Mouse (Mus musculus): Measurements from ENCODE around the gene Fah. TPM values are rescaled to one million over a fixed set of nuclear protein-coding genes. Genes with fewer than 3 reads are reported as not detected.

The Fah gene
- total and polyA plus RNA-seq, 2 experiments from 2014 or later: 13.5 to 18.0 TPM

DNA sequence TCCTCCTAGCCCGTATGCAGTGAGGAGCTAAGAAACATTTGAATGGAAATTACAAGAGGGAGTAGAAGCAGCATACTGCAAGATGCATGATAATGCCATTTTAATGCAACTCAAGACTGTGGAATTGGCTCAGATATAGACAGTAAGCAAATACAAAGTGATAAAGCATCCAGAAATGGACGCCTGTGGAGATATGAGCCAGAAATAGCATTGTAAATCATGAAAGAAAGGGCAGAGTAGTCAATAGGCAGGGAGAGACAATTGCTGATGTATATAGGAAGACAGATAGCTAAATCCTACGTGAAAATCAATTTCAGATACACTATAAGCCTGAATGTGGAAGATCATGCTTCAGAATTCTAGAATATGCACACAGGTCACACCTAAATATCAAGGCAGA is 51.2 kb downstream of the Fah start:
- no peak for TF ChIP-seq CTCF (IDR thresholded peaks at IDR 0.05)
- Histone ChIP-seq H3K36me3 (ENCODE audit: insufficient read depth, low read length) (no peaks in the 10 kb centered on the region), H3K9me3 (ENCODE audit: low read length) (no peaks in the 10 kb centered on the region), H3K4me2 (ENCODE audit: low read depth, low read length, poor library complexity, severe bottlenecking) (no peak overlapping the region), H3K27me3 (ENCODE audit: insufficient read depth, low read length) (no peaks in the 10 kb centered on the region), H3K4me1 (ENCODE audit: insufficient read depth, low read length) (no peaks in the 10 kb centered on the region), H3K4me3 (ENCODE audit: low read depth, low read length) (no peak overlapping the region), H3K9ac (replicated peaks; ENCODE audit: low read length, poor library complexity, severe bottlenecking) (no peak overlapping the region), H3K27ac (ENCODE audit: low read depth, low read length) (no peak overlapping the region)
- ATAC-seq (ENCODE audit: low FRiP score) (no peak), DNase-seq (ENCODE audit: low spot score) (no peak)
- 57% methylated on average over 3 of the region's 3 CpGs for WGBS

DNA sequence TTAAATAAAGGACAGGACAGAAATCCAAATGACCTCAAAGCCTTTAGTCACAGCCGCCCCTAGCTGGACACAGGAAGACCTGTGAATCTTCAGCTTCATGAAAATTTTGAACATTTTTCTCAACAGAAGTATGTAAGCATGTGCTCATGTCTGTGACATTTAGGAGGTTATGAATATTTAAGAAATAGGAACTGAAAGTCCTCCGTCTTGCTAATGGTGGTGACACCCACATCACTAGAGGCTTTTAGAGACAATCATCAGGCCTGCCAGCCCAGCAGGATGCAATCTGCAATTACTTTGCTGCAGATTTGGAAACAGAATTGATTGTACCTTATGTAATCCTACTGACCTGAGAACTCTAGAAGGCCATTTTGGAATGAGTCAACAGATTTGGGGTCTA is 55.0 kb downstream of the Fah start:
- ATAC-seq (ENCODE audit: low FRiP score) (no peak), DNase-seq (ENCODE audit: low spot score) (no peak)
- TF ChIP-seq CTCF (IDR thresholded peaks at IDR 0.05): no peak
- no peak overlapping the region for H3K4me2 ChIP-seq (ENCODE audit: low read depth, low read length, poor library complexity, severe bottlenecking)
- H3K27me3 ChIP-seq (ENCODE audit: insufficient read depth, low read length): no peaks in the 10 kb centered on the region
- H3K4me1 ChIP-seq (ENCODE audit: insufficient read depth, low read length): no peaks in the 10 kb centered on the region
- H3K27ac ChIP-seq (ENCODE audit: low read depth, low read length): no peak overlapping the region
- no peaks in the 10 kb centered on the region for H3K36me3 ChIP-seq (ENCODE audit: insufficient read depth, low read length)
- H3K9me3 ChIP-seq (ENCODE audit: low read length): no peaks in the 10 kb centered on the region
- 85% methylated on average over 2 of the region's 2 CpGs for WGBS
- H3K9ac ChIP-seq (replicated peaks; ENCODE audit: low read length, poor library complexity, severe bottlenecking): no peak overlapping the region
- no peak overlapping the region for H3K4me3 ChIP-seq (ENCODE audit: low read depth, low read length)

DNA sequence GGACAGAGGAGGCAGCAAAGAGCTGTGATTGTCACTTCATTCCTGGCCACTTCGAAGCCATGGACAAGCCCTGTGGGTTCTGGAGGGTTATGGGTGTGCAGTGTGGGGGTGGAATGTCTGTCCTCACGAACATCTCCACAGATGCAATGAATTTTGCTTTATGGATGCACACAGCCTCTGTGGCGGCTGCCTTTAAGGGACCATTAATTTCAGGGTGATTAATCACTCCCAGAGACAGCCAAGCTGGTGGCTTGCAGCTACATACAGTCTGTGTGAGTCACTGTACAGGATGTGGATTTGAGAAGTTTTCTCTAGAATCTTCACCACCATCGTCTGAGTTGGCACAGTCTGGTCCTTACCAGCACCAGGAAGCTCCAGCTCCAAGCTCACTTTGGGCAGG is 59.9 kb downstream of the Fah start:
- 86% methylated on average over 4 of the region's 4 CpGs for WGBS
- Histone ChIP-seq H3K4me1 (ENCODE audit: insufficient read depth, low read length) (no peaks in the 10 kb centered on the region), H3K27me3 (ENCODE audit: insufficient read depth, low read length) (no peaks in the 10 kb centered on the region), H3K27ac (ENCODE audit: low read depth, low read length) (no peak overlapping the region), H3K9ac (replicated peaks; ENCODE audit: low read length, poor library complexity, severe bottlenecking) (no peak overlapping the region), H3K9me3 (ENCODE audit: low read length) (no peaks in the 10 kb centered on the region), H3K36me3 (ENCODE audit: insufficient read depth, low read length) (no peaks in the 10 kb centered on the region), H3K4me2 (ENCODE audit: low read depth, low read length, poor library complexity, severe bottlenecking) (no peak overlapping the region), H3K4me3 (ENCODE audit: low read depth, low read length) (no peak overlapping the region)
- TF ChIP-seq CTCF (IDR thresholded peaks at IDR 0.05): no peak
- DNase-seq (ENCODE audit: low spot score) (no peak), ATAC-seq (ENCODE audit: low FRiP score) (no peak)

DNA sequence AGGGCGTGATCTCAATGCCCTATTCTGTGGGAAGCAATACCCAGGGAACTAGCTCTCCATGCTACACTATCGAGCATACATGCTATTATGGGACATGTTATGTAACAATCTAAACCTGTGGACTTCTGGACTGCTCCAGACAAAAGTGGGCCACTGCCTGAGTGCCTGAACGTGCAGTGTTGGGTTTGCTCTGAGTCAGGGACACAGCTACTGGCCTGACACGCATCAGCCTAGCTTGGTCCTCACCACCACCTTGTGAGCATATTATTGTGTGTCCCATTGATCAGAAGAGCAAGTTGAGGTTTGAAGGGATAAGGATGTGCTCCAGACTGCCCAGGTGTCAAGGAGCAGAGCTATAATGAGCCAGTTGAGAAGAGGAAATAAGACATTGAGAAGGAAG is 61.6 kb downstream of the Fah start:
- Histone ChIP-seq H3K4me2 (ENCODE audit: low read depth, low read length, poor library complexity, severe bottlenecking) (no peak overlapping the region), H3K9me3 (ENCODE audit: low read length) (no peaks in the 10 kb centered on the region), H3K4me3 (ENCODE audit: low read depth, low read length) (no peak overlapping the region), H3K9ac (replicated peaks; ENCODE audit: low read length, poor library complexity, severe bottlenecking) (no peak overlapping the region), H3K27ac (ENCODE audit: low read depth, low read length) (no peak overlapping the region), H3K4me1 (ENCODE audit: insufficient read depth, low read length) (no peaks in the 10 kb centered on the region), H3K27me3 (ENCODE audit: insufficient read depth, low read length) (no peaks in the 10 kb centered on the region), H3K36me3 (ENCODE audit: insufficient read depth, low read length) (no peaks in the 10 kb centered on the region)
- TF ChIP-seq CTCF (IDR thresholded peaks at IDR 0.05): no peak
- 89% methylated on average over 4 of the region's 4 CpGs for WGBS
- ATAC-seq (ENCODE audit: low FRiP score) (no peak), DNase-seq (ENCODE audit: low spot score) (no peak)

Other genes starting within 250 kb of the Fah start
- gene Arnt2, start 196.5 kb downstream of the Fah start, total RNA-seq (2014; rRNA removed): 165 and 166 TPM in 2 replicates
- gene Arnt2, start 196.5 kb downstream of the Fah start, polyA plus RNA-seq (2015; fragmentation: Nextera tagmentation; extraction: Ambion mirVana): 62.9 and 63.1 TPM in 2 replicates
- gene Gm2115, start 77.8 kb downstream of the Fah start, total RNA-seq (2014; rRNA removed): 1.9 and 2.6 TPM in 2 replicates
- gene Gm2115, start 77.8 kb downstream of the Fah start, polyA plus RNA-seq (2015; fragmentation: Nextera tagmentation; extraction: Ambion mirVana): 1.1 TPM in 2 replicates
- gene Zfand6, start 83.2 kb upstream of the Fah start, total RNA-seq (2014; rRNA removed): 73.8 and 82.5 TPM in 2 replicates
- gene Zfand6, start 83.2 kb upstream of the Fah start, polyA plus RNA-seq (2015; fragmentation: Nextera tagmentation; extraction: Ambion mirVana): 112 and 114 TPM in 2 replicates
- not detected in 2 replicates for gene Olfr291, start 246.8 kb upstream of the Fah start, total RNA-seq (2014; rRNA removed)
- not detected in 2 replicates for gene Olfr291, start 246.8 kb upstream of the Fah start, polyA plus RNA-seq (2015; fragmentation: Nextera tagmentation; extraction: Ambion mirVana)

Data from midbrain, postnatal 0 days (tissue).